Mouse (Mus musculus): ENCODE measurements at regions not wholly inside any gene's neighbourhood (a gene's known extent, or its start where the extent isn't known, plus 50 kb on each side); places are given as distances from the start of the nearest gene placed in this dataset.

DNA sequence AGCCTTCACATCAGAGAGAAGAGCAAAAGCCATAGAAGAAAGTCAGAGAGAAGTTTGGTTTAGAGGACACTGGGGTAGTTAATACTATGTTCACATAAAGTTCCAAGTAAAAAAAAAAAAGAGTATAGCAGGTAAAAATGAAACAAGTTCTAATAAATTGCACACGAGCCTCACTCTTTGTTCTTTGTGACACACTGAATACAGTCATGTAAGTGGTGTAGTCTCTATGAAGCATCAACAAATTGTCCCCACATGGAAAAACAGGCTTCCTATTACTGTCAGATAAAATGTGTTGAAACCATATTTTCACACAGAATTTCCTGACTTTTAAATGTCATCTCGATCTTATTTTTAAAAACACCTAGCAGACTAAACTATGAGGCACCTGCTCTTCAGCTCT, 1057.2 kb downstream of the Gsdmc2 start:
- Histone ChIP-seq H3K27ac (ENCODE audit: insufficient read depth, low read depth, low read length, poor library complexity, severe bottlenecking) (no peak overlapping the region), H3K9ac (ENCODE audit: insufficient read depth, low read depth, low read length, poor library complexity, severe bottlenecking) (no peak overlapping the region), H3K4me1 (ENCODE audit: control insufficient read depth in 2 of 2, insufficient read depth in 2 of 2, low read length in 2 of 2, poor library complexity in 1 of 2) (no peaks in the 10 kb centered on the region), H3K9me3 (ENCODE audit: control insufficient read depth, insufficient read depth, low read depth, low read length) (no peaks in the 10 kb centered on the region), H3K4me3 (ENCODE audit: insufficient read depth in 1 of 2, low read depth in 1 of 2, low read length in 2 of 2, poor library complexity in 1 of 2, severe bottlenecking in 1 of 2) (no peak overlapping the region), H3K36me3 (ENCODE audit: control insufficient read depth, insufficient read depth, low read length, poor library complexity, severe bottlenecking) (no peaks in the 10 kb centered on the region)
- no peak for DNase-seq (ENCODE audit: low read depth, low spot score)
- TF ChIP-seq CHD2 (IDR thresholded peaks at IDR 0.05; ENCODE audit: low read depth, low read length), result no peak
- no peak for TF ChIP-seq ZNF384 (IDR thresholded peaks at IDR 0.05; ENCODE audit: low read depth, low read length)
- no peak for TF ChIP-seq HCFC1 (IDR thresholded peaks at IDR 0.05; ENCODE audit: borderline replicate concordance, insufficient read depth, low read length)
- TF ChIP-seq ZC3H11A (IDR thresholded peaks at IDR 0.05; ENCODE audit: borderline replicate concordance, low read depth, low read length), result no peak
- no peak for TF ChIP-seq MAFK (IDR thresholded peaks at IDR 0.05; ENCODE audit: insufficient read depth, low read depth, low read length)
- in situ Hi-C loops (cut with MboI; ENCODE audit: low sequenced_read_pairs in 2 of 2, unreplicated experiment in 2 of 2), result no loop called here

- Histone ChIP-seq H3K4me1 (ENCODE audit: control insufficient read depth in 2 of 2, insufficient read depth in 2 of 2, low read length in 2 of 2, poor library complexity in 1 of 2) (no peaks in the 10 kb centered on the region), H3K9me3 (ENCODE audit: control insufficient read depth, insufficient read depth, low read depth, low read length) (no peaks in the 10 kb centered on the region), H3K9ac (ENCODE audit: insufficient read depth, low read depth, low read length, poor library complexity, severe bottlenecking) (no peak overlapping the region), H3K27ac (ENCODE audit: insufficient read depth, low read depth, low read length, poor library complexity, severe bottlenecking) (no peak overlapping the region), H3K36me3 (ENCODE audit: control insufficient read depth, insufficient read depth, low read length, poor library complexity, severe bottlenecking) (no peaks in the 10 kb centered on the region), H3K4me3 (ENCODE audit: insufficient read depth in 1 of 2, low read depth in 1 of 2, low read length in 2 of 2, poor library complexity in 1 of 2, severe bottlenecking in 1 of 2) (no peak overlapping the region)
- no peak for DNase-seq (ENCODE audit: low read depth, low spot score)
- TF ChIP-seq CHD2 (IDR thresholded peaks at IDR 0.05; ENCODE audit: low read depth, low read length), result no peak
- TF ChIP-seq ZC3H11A (IDR thresholded peaks at IDR 0.05; ENCODE audit: borderline replicate concordance, low read depth, low read length), result no peak
- in situ Hi-C loops (cut with MboI; ENCODE audit: low sequenced_read_pairs in 2 of 2, unreplicated experiment in 2 of 2), result no loop called here
Observed at GRCm38 (mm10) chr15:62786315-62786714, 1058.7 kb downstream of the Gsdmc2 start.

- DNase-seq (ENCODE audit: low read depth, low spot score), result no peak
- Histone ChIP-seq H3K9ac (ENCODE audit: insufficient read depth, low read depth, low read length, poor library complexity, severe bottlenecking) (no peak overlapping the region), H3K4me3 (ENCODE audit: insufficient read depth in 1 of 2, low read depth in 1 of 2, low read length in 2 of 2, poor library complexity in 1 of 2, severe bottlenecking in 1 of 2) (no peak overlapping the region), H3K36me3 (ENCODE audit: control insufficient read depth, insufficient read depth, low read length, poor library complexity, severe bottlenecking) (no peaks in the 10 kb centered on the region), H3K9me3 (ENCODE audit: control insufficient read depth, insufficient read depth, low read depth, low read length) (no peaks in the 10 kb centered on the region), H3K27ac (ENCODE audit: insufficient read depth, low read depth, low read length, poor library complexity, severe bottlenecking) (no peak overlapping the region), H3K4me1 (ENCODE audit: control insufficient read depth in 2 of 2, insufficient read depth in 2 of 2, low read length in 2 of 2, poor library complexity in 1 of 2) (no peaks in the 10 kb centered on the region)
- no peak for TF ChIP-seq HCFC1 (IDR thresholded peaks at IDR 0.05; ENCODE audit: borderline replicate concordance, insufficient read depth, low read length)
- in situ Hi-C loops (cut with MboI; ENCODE audit: low sequenced_read_pairs in 2 of 2, unreplicated experiment in 2 of 2), result no loop called here
Observed at GRCm38 (mm10) chr15:62784456-62785139, 1060.4 kb downstream of the Gsdmc2 start.

- H3K4me3 ChIP-seq (ENCODE audit: insufficient read depth in 1 of 2, low read depth in 1 of 2, low read length in 2 of 2, poor library complexity in 1 of 2, severe bottlenecking in 1 of 2), result no peak overlapping the region
- H3K36me3 ChIP-seq (ENCODE audit: control insufficient read depth, insufficient read depth, low read length, poor library complexity, severe bottlenecking), result no peaks in the 10 kb centered on the region
- H3K27ac ChIP-seq (ENCODE audit: insufficient read depth, low read depth, low read length, poor library complexity, severe bottlenecking), result no peak overlapping the region
- no peaks in the 10 kb centered on the region for H3K9me3 ChIP-seq (ENCODE audit: control insufficient read depth, insufficient read depth, low read depth, low read length)
- TF ChIP-seq ZNF384 (IDR thresholded peaks at IDR 0.05; ENCODE audit: low read depth, low read length) (no peak), ZC3H11A (IDR thresholded peaks at IDR 0.05; ENCODE audit: borderline replicate concordance, low read depth, low read length) (no peak), MAFK (IDR thresholded peaks at IDR 0.05; ENCODE audit: insufficient read depth, low read depth, low read length) (no peak)
- DNase-seq (ENCODE audit: low read depth, low spot score), result no peak
- in situ Hi-C loops (cut with MboI; ENCODE audit: low sequenced_read_pairs in 2 of 2, unreplicated experiment in 2 of 2), result no loop called here
- no peak overlapping the region for H3K9ac ChIP-seq (ENCODE audit: insufficient read depth, low read depth, low read length, poor library complexity, severe bottlenecking)
- H3K4me1 ChIP-seq (ENCODE audit: control insufficient read depth in 2 of 2, insufficient read depth in 2 of 2, low read length in 2 of 2, poor library complexity in 1 of 2), result no peaks in the 10 kb centered on the region
Observed at GRCm38 (mm10) chr15:62778899-62779298, 1066.1 kb downstream of the Gsdmc2 start.

DNA sequence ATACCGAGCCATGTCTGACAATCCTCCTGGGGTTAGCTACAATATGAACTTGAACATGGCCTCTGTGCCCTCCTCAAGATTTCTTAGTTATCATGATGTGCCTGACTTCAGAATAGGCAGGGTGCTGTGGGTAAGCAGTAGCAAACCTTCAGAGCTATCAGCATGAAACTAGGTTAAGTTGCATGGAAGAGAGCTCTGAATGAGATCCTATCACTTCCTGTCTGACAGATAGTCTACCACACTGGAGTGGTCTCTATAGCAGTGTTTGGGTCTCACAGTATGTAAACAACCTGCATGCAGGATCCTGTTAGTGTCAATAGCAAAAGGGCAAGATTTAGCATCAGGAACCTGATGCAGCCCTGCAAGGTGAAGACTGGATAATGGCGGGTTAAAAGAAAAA, 1092.3 kb downstream of the Gsdmc2 start:
- Histone ChIP-seq H3K36me3 (ENCODE audit: control insufficient read depth, insufficient read depth, low read length, poor library complexity, severe bottlenecking) (no peaks in the 10 kb centered on the region), H3K4me1 (ENCODE audit: control insufficient read depth in 2 of 2, insufficient read depth in 2 of 2, low read length in 2 of 2, poor library complexity in 1 of 2) (no peaks in the 10 kb centered on the region), H3K27ac (ENCODE audit: insufficient read depth, low read depth, low read length, poor library complexity, severe bottlenecking) (no peak overlapping the region), H3K4me3 (ENCODE audit: insufficient read depth in 1 of 2, low read depth in 1 of 2, low read length in 2 of 2, poor library complexity in 1 of 2, severe bottlenecking in 1 of 2) (no peak overlapping the region), H3K9me3 (ENCODE audit: control insufficient read depth, insufficient read depth, low read depth, low read length) (no peaks in the 10 kb centered on the region), H3K9ac (ENCODE audit: insufficient read depth, low read depth, low read length, poor library complexity, severe bottlenecking) (no peak overlapping the region)
- DNase-seq (ENCODE audit: low read depth, low spot score), result no peak
- TF ChIP-seq ZC3H11A (IDR thresholded peaks at IDR 0.05; ENCODE audit: borderline replicate concordance, low read depth, low read length), result no peak
- TF ChIP-seq HCFC1 (IDR thresholded peaks at IDR 0.05; ENCODE audit: borderline replicate concordance, insufficient read depth, low read length), result no peak
- no peak for TF ChIP-seq CHD2 (IDR thresholded peaks at IDR 0.05; ENCODE audit: low read depth, low read length)
- TF ChIP-seq ZNF384 (IDR thresholded peaks at IDR 0.05; ENCODE audit: low read depth, low read length), result no peak
- TF ChIP-seq MAFK (IDR thresholded peaks at IDR 0.05; ENCODE audit: insufficient read depth, low read depth, low read length), result no peak
- in situ Hi-C loops (cut with MboI; ENCODE audit: low sequenced_read_pairs in 2 of 2, unreplicated experiment in 2 of 2), result no loop called here

Data from ES-E14 (cell line).